Mouse (Mus musculus): ENCODE data around the gene Gng12. TPM values are rescaled to one million over a fixed set of nuclear protein-coding genes. Genes with fewer than 3 reads are reported as not detected.
"Not testable (repeated sequence)": the region's sequence is repeated elsewhere in the genome, so short reads cannot be mapped to it uniquely, and the experiment has no call there.

Gene Gng12
- polyA plus RNA-seq, 1 experiment from 2014 or later, result 57.8 TPM

GRCm38 (mm10) chr6:66962582-66963043, 66.4 kb downstream of the Gng12 start:
- Histone ChIP-seq H3K36me3 (no peaks in the 10 kb centered on the region), H3K4me1 (replicated peaks) (peaks cover 41% of the 10 kb centered on the region), H3K4me3 (no peak overlapping the region), H3K9ac (no peak overlapping the region), H3K4me2 (no peak overlapping the region), H3K27me3 (no peaks in the 10 kb centered on the region), H3K9me3 (replicated peaks) (no peaks in the 10 kb centered on the region), H3K27ac (no peak overlapping the region)
- ATAC-seq (replicated peaks; ENCODE audit: insufficient number of reproducible peaks, insufficient read depth, low FRiP score, low read depth), result peak; percentile 59; the same call in 1 of the 2 replicates
- 24% methylated on average over 2 of the region's 2 CpGs for WGBS

GRCm38 (mm10) chr6:66963068-66963467, 66.9 kb downstream of the Gng12 start:
- Histone ChIP-seq H3K4me2 (no peak overlapping the region), H3K27ac (no peak overlapping the region), H3K9me3 (replicated peaks) (no peaks in the 10 kb centered on the region), H3K4me1 (replicated peaks) (peaks cover 41% of the 10 kb centered on the region), H3K36me3 (no peaks in the 10 kb centered on the region), H3K27me3 (no peaks in the 10 kb centered on the region), H3K4me3 (no peak overlapping the region), H3K9ac (no peak overlapping the region)
- no peak for ATAC-seq (replicated peaks; ENCODE audit: insufficient number of reproducible peaks, insufficient read depth, low FRiP score, low read depth)
- WGBS, result 57% methylated on average over 1 of the region's 1 CpGs

GRCm38 (mm10) chr6:66963651-66964050, 67.5 kb downstream of the Gng12 start:
- H3K27ac ChIP-seq; ATAC-seq (replicated peaks; ENCODE audit: insufficient number of reproducible peaks, insufficient read depth, low FRiP score, low read depth); H3K9ac ChIP-seq; H3K4me3 ChIP-seq; H3K9me3 ChIP-seq (replicated peaks); H3K36me3 ChIP-seq; H3K27me3 ChIP-seq; H3K4me2 ChIP-seq: not testable (repeated sequence)
- 79% methylated on average over 3 of the region's 3 CpGs for WGBS
- H3K4me1 ChIP-seq (replicated peaks), result peaks cover 41% of the 10 kb centered on the region

GRCm38 (mm10) chr6:66964222-66964621, 68.0 kb downstream of the Gng12 start:
- Histone ChIP-seq H3K4me2 (no peak overlapping the region), H3K4me1 (replicated peaks) (peaks cover 41% of the 10 kb centered on the region), H3K27me3 (no peaks in the 10 kb centered on the region), H3K4me3 (no peak overlapping the region), H3K9ac (no peak overlapping the region), H3K9me3 (replicated peaks) (no peaks in the 10 kb centered on the region), H3K27ac (no peak overlapping the region), H3K36me3 (no peaks in the 10 kb centered on the region)
- ATAC-seq (replicated peaks; ENCODE audit: insufficient number of reproducible peaks, insufficient read depth, low FRiP score, low read depth), result no peak
- 56% methylated on average over 4 of the region's 4 CpGs for WGBS

GRCm38 (mm10) chr6:66965203-66965602, 69.0 kb downstream of the Gng12 start:
- 70% methylated on average over 4 of the region's 4 CpGs for WGBS
- Histone ChIP-seq H3K27me3 (no peaks in the 10 kb centered on the region), H3K4me3 (no peak overlapping the region), H3K36me3 (no peaks in the 10 kb centered on the region), H3K4me1 (replicated peaks) (peaks cover 36% of the 10 kb centered on the region), H3K9ac (no peak overlapping the region), H3K4me2 (no peak overlapping the region), H3K9me3 (replicated peaks) (no peaks in the 10 kb centered on the region), H3K27ac (no peak overlapping the region)
- no peak for ATAC-seq (replicated peaks; ENCODE audit: insufficient number of reproducible peaks, insufficient read depth, low FRiP score, low read depth)

GRCm38 (mm10) chr6:66967788-66968187, 71.6 kb downstream of the Gng12 start:
- no peak overlapping the region for H3K4me3 ChIP-seq
- 33% methylated on average over 2 of the region's 2 CpGs for WGBS
- no peak for ATAC-seq (replicated peaks; ENCODE audit: insufficient number of reproducible peaks, insufficient read depth, low FRiP score, low read depth)

GRCm38 (mm10) chr6:66969446-66969845, 73.2 kb downstream of the Gng12 start:
- Histone ChIP-seq H3K4me3 (no peak overlapping the region), H3K9me3 (replicated peaks) (no peaks in the 10 kb centered on the region), H3K36me3 (no peaks in the 10 kb centered on the region), H3K27ac (no peak overlapping the region), H3K4me2 (no peak overlapping the region), H3K27me3 (no peaks in the 10 kb centered on the region), H3K4me1 (replicated peaks) (peaks cover 38% of the 10 kb centered on the region), H3K9ac (no peak overlapping the region)
- WGBS, result 80% methylated on average over 3 of the region's 3 CpGs
- ATAC-seq (replicated peaks; ENCODE audit: insufficient number of reproducible peaks, insufficient read depth, low FRiP score, low read depth), result no peak

More at GRCm38 (mm10) chr6:66967788-66968187, 71.6 kb downstream of the Gng12 start:
- no peaks in the 10 kb centered on the region for H3K27me3 ChIP-seq
- no peak overlapping the region for H3K4me2 ChIP-seq
- H3K27ac ChIP-seq, result no peak overlapping the region
- peaks cover 36% of the 10 kb centered on the region for H3K4me1 ChIP-seq (replicated peaks)
- H3K9me3 ChIP-seq (replicated peaks), result no peaks in the 10 kb centered on the region
- no peaks in the 10 kb centered on the region for H3K36me3 ChIP-seq
- H3K9ac ChIP-seq, result no peak overlapping the region

GRCm38 (mm10) chr6:66972300-66972699, 76.1 kb downstream of the Gng12 start:
- H3K9ac ChIP-seq, result no peak overlapping the region
- H3K4me2 ChIP-seq, result no peak overlapping the region
- H3K36me3 ChIP-seq, result no peaks in the 10 kb centered on the region
- no peaks in the 10 kb centered on the region for H3K9me3 ChIP-seq (replicated peaks)
- H3K4me3 ChIP-seq, result no peak overlapping the region
- H3K27me3 ChIP-seq, result no peaks in the 10 kb centered on the region
- peaks cover 20% of the 10 kb centered on the region for H3K4me1 ChIP-seq (replicated peaks)
- H3K27ac ChIP-seq, result no peak overlapping the region
- no peak for ATAC-seq (replicated peaks; ENCODE audit: insufficient number of reproducible peaks, insufficient read depth, low FRiP score, low read depth)
- 61% methylated on average over 8 of the region's 8 CpGs for WGBS

GRCm38 (mm10) chr6:66973180-66973579, 77.0 kb downstream of the Gng12 start:
- no peak for ATAC-seq (replicated peaks; ENCODE audit: insufficient number of reproducible peaks, insufficient read depth, low FRiP score, low read depth)
- Histone ChIP-seq H3K4me2 (0 out of 2 replicates have a peak overlapping the region, but pooled peaks have one; percentile 3), H3K9ac (no peak overlapping the region), H3K27ac (no peak overlapping the region), H3K4me3 (no peak overlapping the region), H3K36me3 (no peaks in the 10 kb centered on the region), H3K27me3 (no peaks in the 10 kb centered on the region), H3K4me1 (replicated peaks) (peaks cover 20% of the 10 kb centered on the region), H3K9me3 (replicated peaks) (no peaks in the 10 kb centered on the region)
- 21% methylated on average over 3 of the region's 3 CpGs for WGBS

GRCm38 (mm10) chr6:66975522-66975921, 79.3 kb downstream of the Gng12 start:
- H3K4me2 ChIP-seq, result no peak overlapping the region
- no peak overlapping the region for H3K9ac ChIP-seq
- H3K4me3 ChIP-seq, result no peak overlapping the region
- H3K27me3 ChIP-seq, result no peaks in the 10 kb centered on the region
- no peak overlapping the region for H3K27ac ChIP-seq
- peaks cover 20% of the 10 kb centered on the region for H3K4me1 ChIP-seq (replicated peaks)
- H3K36me3 ChIP-seq, result no peaks in the 10 kb centered on the region
- WGBS, result 82% methylated on average over 4 of the region's 4 CpGs
- no peaks in the 10 kb centered on the region for H3K9me3 ChIP-seq (replicated peaks)
- no peak for ATAC-seq (replicated peaks; ENCODE audit: insufficient number of reproducible peaks, insufficient read depth, low FRiP score, low read depth)

GRCm38 (mm10) chr6:66979197-66979596, 83.0 kb downstream of the Gng12 start:
- no peak overlapping the region for H3K4me3 ChIP-seq
- no peaks in the 10 kb centered on the region for H3K36me3 ChIP-seq
- H3K4me1 ChIP-seq (replicated peaks), result peaks cover 4% of the 10 kb centered on the region; the same call in 1 of the 2 replicates
- H3K27me3 ChIP-seq, result no peaks in the 10 kb centered on the region
- no peak for ATAC-seq (replicated peaks; ENCODE audit: insufficient number of reproducible peaks, insufficient read depth, low FRiP score, low read depth)
- H3K9me3 ChIP-seq (replicated peaks), result no peaks in the 10 kb centered on the region
- WGBS, result 31% methylated on average over 1 of the region's 1 CpGs
- no peak overlapping the region for H3K9ac ChIP-seq
- no peak overlapping the region for H3K27ac ChIP-seq
- H3K4me2 ChIP-seq, result no peak overlapping the region

- WGBS, result 78% methylated on average over 4 of the region's 4 CpGs
- Histone ChIP-seq H3K36me3 (no peaks in the 10 kb centered on the region), H3K27me3 (no peaks in the 10 kb centered on the region), H3K27ac (no peak overlapping the region), H3K4me3 (no peak overlapping the region), H3K4me1 (replicated peaks) (peaks cover 5% of the 10 kb centered on the region), H3K9ac (no peak overlapping the region), H3K4me2 (no peak overlapping the region), H3K9me3 (replicated peaks) (no peaks in the 10 kb centered on the region)
- ATAC-seq (replicated peaks; ENCODE audit: insufficient number of reproducible peaks, insufficient read depth, low FRiP score, low read depth), result no peak
Observed at GRCm38 (mm10) chr6:66980040-66980439, 83.8 kb downstream of the Gng12 start.

Data from heart, embryonic 15.5 days (tissue).